Mouse (Mus musculus): Measurements from ENCODE around the gene Lsm4. TPM values are rescaled to one million over a fixed set of nuclear protein-coding genes. Genes with fewer than 3 reads are reported as not detected.

Gene Lsm4
- polyA plus RNA-seq, 2 experiments = 134 to 160 TPM

DNA sequence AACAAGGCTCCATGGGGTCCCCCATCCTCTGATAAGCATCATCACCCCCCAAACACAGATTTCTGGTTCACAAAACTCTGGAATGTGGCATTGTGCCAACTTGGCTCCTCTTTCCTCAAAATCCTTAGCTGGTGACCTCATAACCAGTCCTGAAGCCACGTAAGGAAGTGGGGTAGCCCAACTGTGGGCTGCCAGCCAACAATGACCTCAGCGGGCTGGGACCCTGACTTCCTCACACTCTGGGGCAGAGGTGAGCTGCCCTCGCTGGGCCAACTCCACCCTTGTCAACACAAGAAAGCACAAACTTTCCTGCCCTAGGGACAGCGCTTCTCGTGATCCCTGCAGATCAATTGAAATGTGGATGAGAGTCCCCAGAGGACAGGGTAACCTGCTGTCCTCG lies 39.0 kb upstream of the Lsm4 start:
- no peak for DNase-seq (ENCODE audit: low read depth in 3 of 3, low spot score in 3 of 3)
- Histone ChIP-seq H3K4me2 (ENCODE audit: low read depth) (no peak overlapping the region), H3K27me3 (ENCODE audit: control insufficient read depth, insufficient read depth, low read length) (peaks cover 8% of the 10 kb centered on the region), H3K9me3 (ENCODE audit: control insufficient read depth, low read length) (no peaks in the 10 kb centered on the region), H3K9ac (replicated peaks) (no peak overlapping the region), H3K4me3 (ENCODE audit: insufficient read depth in 1 of 2, low read depth in 2 of 2, low read length in 2 of 2) (no peak overlapping the region), H3K4me1 (replicated peaks; ENCODE audit: control insufficient read depth in 2 of 2, insufficient read depth in 2 of 2, low read length in 1 of 2) (peaks cover 26 to 46% of the 10 kb centered on the region in 2 experiments), H3K27ac (no peak overlapping the region), H3K36me3 (replicated peaks; ENCODE audit: control insufficient read depth, insufficient read depth, low read depth) (no peaks in the 10 kb centered on the region)
- TF ChIP-seq CTCF (IDR thresholded peaks at IDR 0.05; ENCODE audit: low read depth) (no peak), EP300 (IDR thresholded peaks at IDR 0.05; ENCODE audit: low read depth) (no peak)
- no peak for ATAC-seq (ENCODE audit: insufficient read depth)
- 47% methylated on average over 6 of the region's 6 CpGs for WGBS (ENCODE audit: insufficient replicate concordance)

DNA sequence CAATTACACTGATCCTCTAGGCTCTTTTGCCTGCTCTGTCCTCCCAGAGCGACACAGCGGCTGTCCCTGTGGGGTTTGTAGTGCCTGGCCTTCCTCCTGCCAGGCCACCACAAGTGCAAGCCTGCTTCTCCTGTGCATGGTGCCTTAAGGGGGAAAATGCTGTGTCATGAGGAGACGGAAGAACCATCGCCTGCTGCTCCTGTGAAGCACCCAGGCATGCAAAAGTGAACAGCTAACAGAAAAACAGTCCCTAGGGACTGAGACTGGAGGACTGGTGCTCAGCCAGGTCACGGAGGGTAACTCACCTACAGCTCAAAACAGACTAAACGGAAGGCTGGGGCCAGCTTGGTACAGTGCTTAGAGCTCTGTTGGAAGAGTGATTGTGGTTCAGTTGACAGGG lies 37.5 kb upstream of the Lsm4 start:
- H3K36me3 ChIP-seq (replicated peaks; ENCODE audit: control insufficient read depth, insufficient read depth, low read depth) = no peaks in the 10 kb centered on the region
- TF ChIP-seq EP300 (IDR thresholded peaks at IDR 0.05; ENCODE audit: low read depth) = no peak; the same call in 1 of the 2 replicates
- no peak for TF ChIP-seq CTCF (IDR thresholded peaks at IDR 0.05; ENCODE audit: low read depth)
- H3K4me2 ChIP-seq (ENCODE audit: low read depth) = no peak overlapping the region
- H3K27ac ChIP-seq = peak overlapping the region; percentile 5
- no peak overlapping the region; the same call in 1 of the 2 replicates for H3K9ac ChIP-seq (replicated peaks)
- no peak for DNase-seq (ENCODE audit: low read depth in 3 of 3, low spot score in 3 of 3)
- H3K9me3 ChIP-seq (ENCODE audit: control insufficient read depth, low read length) = no peaks in the 10 kb centered on the region
- WGBS (ENCODE audit: insufficient replicate concordance) = 23% methylated on average over 6 of the region's 6 CpGs
- peaks cover 8% of the 10 kb centered on the region for H3K27me3 ChIP-seq (ENCODE audit: control insufficient read depth, insufficient read depth, low read length)
- ATAC-seq (ENCODE audit: insufficient read depth) = no peak
- H3K4me1 ChIP-seq (replicated peaks; ENCODE audit: control insufficient read depth in 2 of 2, insufficient read depth in 2 of 2, low read length in 1 of 2) = peaks cover 21 to 40% of the 10 kb centered on the region in 2 experiments
- no peak overlapping the region for H3K4me3 ChIP-seq (ENCODE audit: insufficient read depth in 1 of 2, low read depth in 2 of 2, low read length in 2 of 2)

DNA sequence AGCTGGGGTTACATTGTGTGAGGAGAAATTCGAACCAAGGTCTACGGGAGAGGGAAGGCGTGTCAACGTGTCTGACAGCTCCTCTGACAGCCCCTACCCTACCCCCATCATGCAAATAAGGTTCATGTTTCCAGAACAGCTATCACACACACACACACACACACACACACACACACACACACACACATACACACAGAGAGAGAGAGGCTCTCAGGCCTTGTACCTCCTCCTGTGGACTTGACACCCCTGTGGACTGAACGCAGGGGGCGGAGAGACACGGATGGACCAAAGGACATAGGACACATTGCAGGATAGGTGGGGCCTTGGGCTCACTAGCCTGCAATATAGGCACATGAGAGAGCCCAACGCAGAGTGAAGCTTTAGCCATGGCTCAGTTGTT lies 36.2 kb upstream of the Lsm4 start:
- ATAC-seq (ENCODE audit: insufficient read depth) = peak; percentile 64
- H3K4me3 ChIP-seq (ENCODE audit: insufficient read depth in 1 of 2, low read depth in 2 of 2, low read length in 2 of 2) = no peak overlapping the region
- no peak overlapping the region for H3K4me2 ChIP-seq (ENCODE audit: low read depth)
- TF ChIP-seq EP300 (IDR thresholded peaks at IDR 0.05; ENCODE audit: low read depth) = no peak
- no peak for TF ChIP-seq CTCF (IDR thresholded peaks at IDR 0.05; ENCODE audit: low read depth)
- H3K9me3 ChIP-seq (ENCODE audit: control insufficient read depth, low read length) = no peaks in the 10 kb centered on the region
- no peak overlapping the region for H3K9ac ChIP-seq (replicated peaks)
- no peaks in the 10 kb centered on the region for H3K36me3 ChIP-seq (replicated peaks; ENCODE audit: control insufficient read depth, insufficient read depth, low read depth)
- DNase-seq (ENCODE audit: low read depth in 3 of 3, low spot score in 3 of 3) = no peak
- peaks cover 15 to 34% of the 10 kb centered on the region in 2 experiments for H3K4me1 ChIP-seq (replicated peaks; ENCODE audit: control insufficient read depth in 2 of 2, insufficient read depth in 2 of 2, low read length in 1 of 2)
- H3K27ac ChIP-seq = no peak overlapping the region
- 52% methylated on average over 8 of the region's 8 CpGs for WGBS (ENCODE audit: insufficient replicate concordance)
- H3K27me3 ChIP-seq (ENCODE audit: control insufficient read depth, insufficient read depth, low read length) = no peaks in the 10 kb centered on the region

DNA sequence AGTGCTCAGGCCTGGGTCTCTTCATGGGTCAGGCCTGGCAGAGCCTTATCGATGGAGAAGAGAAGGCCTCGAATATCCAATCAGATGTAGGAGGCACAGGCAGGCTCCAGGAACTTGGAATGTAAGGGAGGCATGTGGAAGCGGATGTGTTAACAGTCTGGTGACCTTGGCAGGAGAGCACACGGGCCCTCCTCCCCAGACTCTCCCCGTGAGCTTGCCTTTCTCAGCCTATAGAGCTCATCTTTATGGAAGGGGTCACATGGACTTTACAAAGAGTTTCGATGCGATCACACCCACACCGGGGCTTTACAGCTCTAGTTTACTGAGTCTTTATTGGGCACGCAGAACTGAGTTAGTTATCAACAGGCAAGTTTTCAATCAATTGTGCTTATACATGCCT lies 34.3 kb upstream of the Lsm4 start:
- no peaks in the 10 kb centered on the region for H3K9me3 ChIP-seq (ENCODE audit: control insufficient read depth, low read length)
- WGBS (ENCODE audit: insufficient replicate concordance) = 79% methylated on average over 9 of the region's 9 CpGs
- H3K36me3 ChIP-seq (replicated peaks; ENCODE audit: control insufficient read depth, insufficient read depth, low read depth) = no peaks in the 10 kb centered on the region
- H3K4me2 ChIP-seq (ENCODE audit: low read depth) = no peak overlapping the region
- H3K27me3 ChIP-seq (ENCODE audit: control insufficient read depth, insufficient read depth, low read length) = no peaks in the 10 kb centered on the region
- no peak overlapping the region for H3K27ac ChIP-seq
- H3K4me1 ChIP-seq (replicated peaks; ENCODE audit: control insufficient read depth in 2 of 2, insufficient read depth in 2 of 2, low read length in 1 of 2) = peaks cover 15 to 32% of the 10 kb centered on the region in 2 experiments
- ATAC-seq (ENCODE audit: insufficient read depth) = no peak
- no peak for TF ChIP-seq CTCF (IDR thresholded peaks at IDR 0.05; ENCODE audit: low read depth)
- no peak for TF ChIP-seq EP300 (IDR thresholded peaks at IDR 0.05; ENCODE audit: low read depth)
- no peak for DNase-seq (ENCODE audit: low read depth in 3 of 3, low spot score in 3 of 3)
- no peak overlapping the region for H3K9ac ChIP-seq (replicated peaks)
- no peak overlapping the region for H3K4me3 ChIP-seq (ENCODE audit: insufficient read depth in 1 of 2, low read depth in 2 of 2, low read length in 2 of 2)

DNA sequence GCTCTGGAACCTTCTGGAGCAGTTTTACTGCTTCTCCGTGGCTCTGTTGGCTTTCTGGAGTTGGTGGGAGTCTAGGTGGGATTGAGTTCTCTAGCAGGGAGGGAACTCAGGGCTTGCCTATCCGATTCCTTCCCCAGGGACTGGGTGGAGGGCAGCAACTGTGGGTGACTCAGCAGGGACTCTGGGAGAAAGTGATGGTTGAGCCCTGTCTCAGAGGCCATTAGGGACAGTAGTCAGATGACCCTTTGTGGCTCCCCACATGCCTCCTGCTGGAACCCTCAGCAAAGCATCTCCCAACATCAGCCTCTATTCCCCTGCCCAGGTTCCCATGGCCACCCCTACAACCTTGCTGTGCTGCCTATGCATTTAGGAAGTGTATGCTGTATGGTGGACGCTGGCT lies 30.0 kb upstream of the Lsm4 start:
- Histone ChIP-seq H3K36me3 (replicated peaks; ENCODE audit: control insufficient read depth, insufficient read depth, low read depth) (no peaks in the 10 kb centered on the region), H3K4me2 (ENCODE audit: low read depth) (no peak overlapping the region), H3K27me3 (ENCODE audit: control insufficient read depth, insufficient read depth, low read length) (no peaks in the 10 kb centered on the region), H3K9ac (replicated peaks) (no peak overlapping the region), H3K9me3 (ENCODE audit: control insufficient read depth, low read length) (no peaks in the 10 kb centered on the region), H3K4me3 (ENCODE audit: insufficient read depth in 1 of 2, low read depth in 2 of 2, low read length in 2 of 2) (no peak overlapping the region), H3K4me1 (replicated peaks; ENCODE audit: control insufficient read depth in 2 of 2, insufficient read depth in 2 of 2, low read length in 1 of 2) (peaks cover 4 to 8% of the 10 kb centered on the region in 2 experiments; a peak in 3 of 4 replicates), H3K27ac (no peak overlapping the region)
- ATAC-seq (ENCODE audit: insufficient read depth) (no peak), DNase-seq (ENCODE audit: low read depth in 3 of 3, low spot score in 3 of 3) (no peak)
- 46% methylated on average over 3 of the region's 3 CpGs for WGBS (ENCODE audit: insufficient replicate concordance)
- TF ChIP-seq CTCF (IDR thresholded peaks at IDR 0.05; ENCODE audit: low read depth) (no peak), EP300 (IDR thresholded peaks at IDR 0.05; ENCODE audit: low read depth) (no peak)

Measured in liver, embryonic 14.5 days (tissue).